Mouse (Mus musculus) spleen, adult 2 months (tissue): Measurements from ENCODE around the gene Hdhd3.

ENCODE experiments used
- CTCF ChIP-seq: fragments of 200-500 bp; IDR thresholded peaks from 2 replicates; pipeline ENCODE4 v1.5.1; 2011; ENCODE audit warnings: mild to moderate bottlenecking, inconsistent platforms; ENCODE audit not compliant: insufficient read depth, insufficient read length, insufficient replicate concordance; ENCODE audit errors: extremely low read depth
- POLR2A ChIP-seq: fragments of 200-500 bp; IDR thresholded peaks from 2 replicates; pipeline ENCODE4 v1.6.1; 2011; ENCODE audit warnings: low read depth, low read length, inconsistent platforms

GRCm38 (mm10) chr4:62468158-62468557, 35.1 kb downstream of the Hdhd3 start:
- TF ChIP-seq CTCF (no peak), POLR2A (no peak)
